Mouse (Mus musculus): ENCODE measurements around the gene Mark1.

Mark1 gene

GRCm38 (mm10) chr1:184999071-184999750 lies at the start of gene Mark1:
Gene Mark1 (minus strand): TSS chr1:184999570.
- no peak for DNase-seq (ENCODE audit: low spot score)

- no peak for DNase-seq (ENCODE audit: low spot score)
Observed at GRCm38 (mm10) chr1:185047516-185048247, 48.3 kb upstream of the Mark1 start.

DNA sequence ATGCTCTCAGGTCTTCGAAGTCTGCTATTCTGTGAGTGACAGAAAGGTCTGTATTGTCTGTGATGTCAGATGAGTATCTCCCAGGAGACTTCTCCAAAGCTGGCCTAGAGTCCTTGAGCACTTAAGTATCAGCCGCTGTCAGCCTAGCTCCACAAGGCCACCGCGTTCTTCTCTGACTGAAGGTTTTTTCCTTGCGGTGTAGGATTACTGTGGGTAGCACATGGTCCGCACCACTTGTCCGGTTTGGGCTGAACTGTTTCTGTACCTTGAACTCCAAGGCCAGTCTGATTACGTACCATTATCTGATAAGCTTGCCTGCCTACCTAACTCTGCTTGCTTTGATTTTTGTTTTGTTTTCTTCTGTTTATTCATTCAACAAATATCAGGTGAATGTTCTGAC lies 47.1 kb upstream of the Mark1 start:
- no peak for DNase-seq (ENCODE audit: low spot score)

DNA sequence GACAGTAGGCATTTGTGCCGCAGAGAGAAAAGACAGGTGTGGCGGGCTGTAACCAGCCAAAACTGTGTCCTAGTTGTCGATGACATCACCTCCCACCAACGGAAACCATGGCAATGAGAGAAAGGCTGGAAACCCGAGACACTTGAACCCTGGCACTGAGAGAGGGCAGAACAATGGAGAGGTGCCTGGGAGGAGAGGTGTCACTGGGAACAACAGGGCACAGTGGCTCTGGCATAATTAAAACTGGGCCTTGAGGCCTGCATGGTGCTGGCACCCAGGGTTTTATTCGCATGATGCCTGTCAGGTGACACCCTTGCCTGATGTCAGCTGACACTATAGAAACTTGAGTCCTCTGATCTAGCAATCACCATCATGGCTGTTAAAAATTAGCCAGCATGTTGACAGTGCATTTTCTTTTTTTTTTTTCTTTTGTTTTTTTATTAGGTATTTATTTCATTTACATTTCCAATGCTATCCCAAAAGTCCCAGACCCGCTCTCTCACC lies 38.9 kb upstream of the Mark1 start:
- no peak for DNase-seq (ENCODE audit: low spot score)

- no peak for DNase-seq (ENCODE audit: low spot score)
Observed at GRCm38 (mm10) chr1:185030565-185030964, 31.2 kb upstream of the Mark1 start.

DNA sequence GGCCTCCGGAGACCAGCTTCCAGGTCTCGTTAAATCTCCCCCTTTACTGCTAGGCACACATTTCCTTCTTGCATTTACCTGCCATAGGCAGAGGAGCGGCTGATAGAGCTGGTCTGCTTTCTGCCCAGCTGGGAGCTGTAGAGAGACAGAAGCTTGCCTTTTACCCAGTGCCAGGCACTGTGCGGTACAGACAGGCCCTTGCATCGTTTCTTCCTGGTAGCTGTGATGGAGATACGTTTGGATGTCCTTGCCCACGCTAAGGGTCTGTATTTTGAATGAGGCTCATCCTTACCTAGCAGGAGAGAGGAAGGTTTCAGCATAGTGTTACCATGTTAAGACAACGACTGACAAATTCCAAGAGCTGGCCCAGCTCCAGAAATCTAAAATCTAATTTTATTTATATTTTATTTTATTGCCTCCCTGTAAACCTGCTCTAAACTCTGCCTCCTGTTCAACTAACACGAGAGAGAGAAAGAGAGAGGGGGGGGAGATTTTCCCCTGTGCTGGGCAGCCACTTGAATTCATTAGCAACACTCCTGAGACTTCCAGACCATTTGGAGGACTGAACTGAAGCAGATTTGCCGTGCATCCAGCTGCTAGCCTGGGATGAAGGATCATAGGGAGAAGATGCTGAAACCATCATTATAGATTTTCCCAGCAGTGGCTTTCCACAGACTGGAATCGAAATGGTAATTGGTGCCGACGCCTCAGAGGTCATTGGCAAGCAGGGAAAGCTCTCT lies 21.2 kb upstream of the Mark1 start:
- DNase-seq (ENCODE audit: low spot score): no peak

- no peak for DNase-seq (ENCODE audit: low spot score)
Observed at GRCm38 (mm10) chr1:185012566-185012965, 13.2 kb upstream of the Mark1 start.

- DNase-seq (ENCODE audit: low spot score): no peak
Observed at GRCm38 (mm10) chr1:185007066-185007465, 7.7 kb upstream of the Mark1 start.

DNA sequence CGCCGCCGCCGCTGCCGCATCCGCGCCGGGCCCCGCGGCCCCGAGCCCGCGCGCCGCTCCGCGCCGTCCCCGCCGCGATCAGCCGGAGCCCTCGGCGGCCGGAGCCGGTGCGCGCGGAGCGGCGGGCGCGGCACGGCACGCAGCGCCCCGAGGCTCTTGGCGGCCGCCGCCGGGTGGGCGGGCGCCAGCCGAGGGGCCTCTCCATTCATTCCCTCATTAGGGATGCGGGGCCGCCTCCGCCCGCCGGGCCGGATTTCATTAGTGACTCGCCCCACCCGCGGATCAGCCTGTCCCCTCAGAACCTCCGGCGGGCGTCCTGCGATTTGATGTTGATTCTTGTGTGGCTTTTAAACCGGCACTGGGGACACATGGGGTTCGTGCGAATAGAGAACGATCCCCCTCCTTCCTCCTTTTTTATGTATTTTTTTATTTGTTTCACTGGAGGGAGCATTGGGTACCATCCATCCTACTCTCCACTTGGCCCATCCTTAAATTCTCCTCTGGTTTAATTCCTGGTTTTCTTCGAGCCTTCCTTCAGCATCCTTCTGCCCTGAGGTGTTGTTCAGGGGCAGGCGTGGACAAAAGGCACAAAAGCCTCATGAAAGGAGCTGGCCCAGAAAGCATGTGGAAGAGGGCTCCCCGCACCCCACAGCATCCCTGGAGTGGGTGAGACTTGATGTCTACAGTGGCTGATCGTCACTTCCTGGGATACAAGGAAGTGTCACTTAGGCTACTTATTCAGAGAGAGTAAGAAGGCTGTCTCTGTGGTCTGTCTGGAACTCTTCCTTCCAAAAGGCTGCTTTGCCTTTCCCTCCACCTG lies 620 bp upstream of the Mark1 start:
- DNase-seq (ENCODE audit: low spot score): no peak

GRCm38 (mm10) chr1:184998631-184999030 lies 739 bp downstream of the Mark1 start:
- DNase-seq (ENCODE audit: low spot score): no peak

GRCm38 (mm10) chr1:184998161-184998560 lies 1.2 kb downstream of the Mark1 start:
- no peak for DNase-seq (ENCODE audit: low spot score)

DNA sequence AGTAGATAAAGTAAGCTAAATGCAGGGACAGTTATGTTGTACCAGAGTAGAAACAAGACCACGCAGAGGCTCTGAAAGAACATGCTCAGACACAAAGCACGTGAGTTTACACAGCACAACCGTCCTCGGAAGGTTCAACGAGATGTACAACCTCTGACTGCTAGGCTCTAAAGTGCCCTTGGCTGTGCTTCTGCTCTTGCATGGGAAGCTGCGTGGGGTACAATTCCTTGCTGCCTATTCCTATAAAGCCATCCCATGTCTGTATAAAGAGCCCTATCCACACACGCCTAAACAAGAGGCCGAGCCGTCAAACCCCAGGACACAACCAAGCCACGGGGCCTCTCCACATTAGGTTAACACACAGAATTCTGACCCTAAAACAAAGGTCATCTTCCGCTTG lies 1.9 kb downstream of the Mark1 start:
- no peak for DNase-seq (ENCODE audit: low spot score)

GRCm38 (mm10) chr1:184995335-184995734 lies 4.0 kb downstream of the Mark1 start:
- DNase-seq (ENCODE audit: low spot score): no peak

GRCm38 (mm10) chr1:184991191-184991590 lies 8.2 kb downstream of the Mark1 start:
- DNase-seq (ENCODE audit: low spot score): no peak

DNA sequence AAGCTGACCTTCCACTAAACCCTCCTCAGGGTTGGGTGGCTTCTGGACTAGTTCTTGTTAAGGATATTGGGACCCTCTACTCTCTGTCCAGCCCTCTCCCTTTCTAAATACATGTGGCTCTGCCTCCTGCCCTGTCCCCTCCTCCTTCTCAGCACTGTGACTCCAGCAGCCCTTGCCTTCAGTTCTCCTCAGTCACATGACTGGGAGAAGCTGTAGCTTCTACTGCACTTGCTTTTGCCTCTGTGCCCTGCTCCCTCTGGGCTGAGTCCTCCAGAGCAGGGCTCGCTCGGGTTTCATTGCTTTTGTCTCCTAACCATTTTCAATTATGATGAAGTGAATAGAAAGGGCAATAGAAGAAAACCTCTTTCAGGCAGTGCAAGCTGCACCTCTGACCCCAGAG lies 12.6 kb downstream of the Mark1 start:
- DNase-seq (ENCODE audit: low spot score): no peak

- no peak for DNase-seq (ENCODE audit: low spot score)
Observed at GRCm38 (mm10) chr1:184984723-184985122, 14.6 kb downstream of the Mark1 start.

DNA sequence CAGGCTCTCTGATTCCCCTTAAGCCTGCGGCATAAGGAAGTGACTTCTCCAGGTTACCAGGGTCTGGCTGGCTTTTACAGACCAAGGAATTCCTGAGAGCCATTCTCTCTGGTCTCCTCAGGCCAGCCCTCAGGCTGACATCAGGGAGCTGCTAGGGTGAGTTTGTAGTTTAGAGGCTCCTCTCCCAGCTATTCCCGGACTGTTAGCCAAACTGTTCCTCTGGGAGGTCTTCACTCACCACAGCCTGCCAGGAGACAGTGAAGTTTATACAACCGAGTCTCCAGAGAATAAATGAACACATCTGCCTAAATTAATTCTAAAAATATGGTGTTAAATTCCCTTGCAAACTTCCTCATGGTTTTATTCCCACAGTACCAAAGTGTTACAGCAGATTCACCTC lies 15.6 kb downstream of the Mark1 start:
- no peak for DNase-seq (ENCODE audit: low spot score)

- DNase-seq (ENCODE audit: low spot score): no peak
Observed at GRCm38 (mm10) chr1:184972214-184972776, 27.1 kb downstream of the Mark1 start.

GRCm38 (mm10) chr1:184969374-184969773 lies 30.0 kb downstream of the Mark1 start:
- DNase-seq (ENCODE audit: low spot score): no peak

- DNase-seq (ENCODE audit: low spot score): no peak
Observed at GRCm38 (mm10) chr1:184965682-184966360, 33.5 kb downstream of the Mark1 start.

DNA sequence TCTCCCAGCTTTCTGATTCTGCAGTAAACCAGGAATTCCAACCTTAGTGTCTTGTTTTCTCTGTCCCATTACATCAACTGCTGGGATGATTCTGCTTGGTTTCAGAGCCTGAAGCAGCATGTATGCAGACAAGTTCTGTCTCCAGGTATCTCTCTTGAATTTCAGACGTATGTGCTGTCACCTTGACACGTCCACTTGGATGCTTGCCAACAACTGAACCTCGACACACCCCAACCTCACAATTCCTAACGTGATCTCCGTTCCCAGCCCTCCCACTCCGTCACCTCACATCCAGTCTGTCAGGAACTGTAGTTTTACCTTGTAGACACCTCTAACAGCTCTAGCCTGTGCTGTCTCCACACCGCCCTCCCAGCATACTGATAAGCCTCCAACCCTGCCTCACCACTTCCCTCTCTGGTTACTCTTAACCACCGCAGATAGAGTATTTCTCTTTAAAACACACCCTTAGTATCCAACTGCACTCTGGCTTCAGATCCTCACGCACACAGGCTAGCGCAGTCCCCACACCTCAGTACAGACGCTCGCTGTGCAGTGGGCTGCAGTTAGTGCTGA lies 36.2 kb downstream of the Mark1 start:
- no peak for DNase-seq (ENCODE audit: low spot score)
